Comparison of ENCODE assay signal across 11 mouse cellular contexts in the genomic region with DNA sequence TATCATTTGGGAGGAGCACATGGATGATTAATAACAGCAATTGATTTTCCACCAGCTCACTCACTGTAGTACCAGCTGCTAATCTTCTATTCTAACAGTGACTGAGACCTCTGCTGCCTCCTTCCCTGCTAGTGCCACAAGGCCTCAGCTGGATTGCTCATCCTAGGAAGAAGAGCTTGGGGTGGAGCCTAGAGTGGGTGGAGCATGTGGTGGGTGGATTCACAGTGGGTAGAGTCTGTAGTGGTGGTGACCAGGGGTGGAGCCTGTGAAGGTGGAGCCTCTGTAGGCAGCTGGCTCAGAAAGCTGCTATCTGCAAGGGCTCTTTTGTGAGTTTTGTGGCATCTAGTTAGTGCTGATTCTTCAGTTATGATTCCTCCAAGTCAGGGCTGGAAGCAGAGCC.
A peak's percentile ranks its signal among the peaks of the same experiment; 100 is the strongest.
DNase-seq lines count a peak whose midpoint lies in the region; ATAC-seq and TF ChIP-seq lines count a peak whose summit lies in the region.
"Had no signal": no experiment of that assay in that cellular context is flagged by ENCODE, and none has a peak within 500 bp of the region (broad histone marks: within the 10 kb centered on the region; RNA-seq: fewer than 3 reads in every experiment).

No protein-coding gene starts in this region.

- H3K27me3 ChIP-seq in myocyte (ENCODE audit: control insufficient read depth, insufficient read depth, insufficient read length), result no peaks in the 10 kb centered on the region
- no peaks in the 10 kb centered on the region for H3K27me3 ChIP-seq in forebrain, embryonic 15.5 days
- H3K27me3 ChIP-seq: liver, embryonic 13.5 days; midbrain, embryonic 15.5 days had no signal

- no peak overlapping the region for H3K9ac ChIP-seq in forebrain, embryonic 15.5 days (replicated peaks)
- H3K9ac ChIP-seq: liver, embryonic 13.5 days; midbrain, embryonic 15.5 days had no signal

- H3K79me2 ChIP-seq in myocyte (ENCODE audit: control insufficient read depth, insufficient read depth), result no peaks in the 10 kb centered on the region

- no peak overlapping the region for H3K4me2 ChIP-seq in myocyte (ENCODE audit: low read depth)
- H3K4me2 ChIP-seq in forebrain, embryonic 15.5 days (replicated peaks), result no peak overlapping the region
- H3K4me2 ChIP-seq: liver, embryonic 13.5 days; midbrain, embryonic 15.5 days had no signal

- H3K4me3 ChIP-seq in myocyte, result no peak overlapping the region
- no peak overlapping the region for H3K4me3 ChIP-seq in forebrain, embryonic 15.5 days
- H3K4me3 ChIP-seq: liver, embryonic 13.5 days; midbrain, embryonic 15.5 days had no signal

- peak; percentile 30 for TF ChIP-seq POLR2A in myocyte (IDR thresholded peaks at IDR 0.05; ENCODE audit: insufficient read length, low read depth)

- H3K4me1 ChIP-seq in forebrain, embryonic 15.5 days, result no peaks in the 10 kb centered on the region
- H3K4me1 ChIP-seq: liver, embryonic 13.5 days; midbrain, embryonic 15.5 days had no signal

- no peaks in the 10 kb centered on the region for H3K9me3 ChIP-seq in forebrain, embryonic 15.5 days
- H3K9me3 ChIP-seq: liver, embryonic 13.5 days; midbrain, embryonic 15.5 days had no signal

- no peak overlapping the region for H3K27ac ChIP-seq in forebrain, embryonic 15.5 days (replicated peaks)
- H3K27ac ChIP-seq: liver, embryonic 13.5 days; midbrain, embryonic 15.5 days had no signal

- no peak overlapping the region for H3ac ChIP-seq in myocyte (ENCODE audit: control insufficient read depth, insufficient read length)

- H3K36me3 ChIP-seq in myocyte (ENCODE audit: control insufficient read depth, insufficient read depth), result no peaks in the 10 kb centered on the region
- H3K36me3 ChIP-seq in forebrain, embryonic 15.5 days, result no peaks in the 10 kb centered on the region
- H3K36me3 ChIP-seq: liver, embryonic 13.5 days; midbrain, embryonic 15.5 days had no signal

- no peak for ATAC-seq in forebrain, embryonic 15.5 days (replicated peaks)
- ATAC-seq: midbrain, embryonic 15.5 days had no signal

- DNase-seq in embryo, embryonic 10 days (ENCODE audit: low spot score), result peak; percentile 16
- DNase-seq in embryo, embryonic 9.5 days (ENCODE audit: extremely low spot score), result no peak
- DNase-seq in lung, postnatal 10 days, result peak; percentile 25
- no peak for DNase-seq in lung, postnatal 14 days
- peak; percentile 30 to 42 for DNase-seq in adrenal gland, adult 18-20 months (ENCODE audit: low spot score in 2 of 2)
- DNase-seq in right cerebral cortex, postnatal 4 days, result no peak
- DNase-seq: cerebellum, adult 2 months; liver, embryonic 13.5 days had no signal

TF ChIP-seq in myocyte, 11 proteins besides CTCF, POLR2A, EP300 and RAD21:
- TF ChIP-seq MAX (IDR thresholded peaks at IDR 0.05; ENCODE audit: low read depth), result no peak
- TF ChIP-seq CEBPB (IDR thresholded peaks at IDR 0.05; ENCODE audit: insufficient read depth, poor library complexity, severe bottlenecking), result no peak
- TF ChIP-seq TCF3 (IDR thresholded peaks at IDR 0.05; ENCODE audit: insufficient read length, low read depth), result no peak
- TF ChIP-seq POLR2AphosphoS2 (IDR thresholded peaks at IDR 0.05; ENCODE audit: insufficient read length, low read depth), result no peak
- no peak for TF ChIP-seq MYOG (IDR thresholded peaks at IDR 0.05; ENCODE audit: control insufficient read depth in 1 of 3, insufficient read depth in 1 of 3, insufficient read length in 2 of 3, low read depth in 2 of 3)
- no peak for TF ChIP-seq MYOD1 (IDR thresholded peaks at IDR 0.05; ENCODE audit: control insufficient read depth in 1 of 3, insufficient read length in 2 of 3, low read depth in 2 of 3)
- TF ChIP-seq REST (IDR thresholded peaks at IDR 0.05; ENCODE audit: insufficient read depth, insufficient read length), result no peak
- TF ChIP-seq TCF12 (IDR thresholded peaks at IDR 0.05; ENCODE audit: insufficient read depth, poor library complexity, severe bottlenecking), result no peak
- no peak for TF ChIP-seq E2F4 (IDR thresholded peaks at IDR 0.05; ENCODE audit: insufficient read depth)
- TF ChIP-seq SRF (IDR thresholded peaks at IDR 0.05; ENCODE audit: control insufficient read depth, insufficient read length, low read depth), result no peak
- TF ChIP-seq USF1 (IDR thresholded peaks at IDR 0.05; ENCODE audit: low read depth), result no peak

Comparison
In these comparisons a context has a peak if more than half of its experiments do, and no peak if none do; other contexts are left out.
1. DNase-seq: peak in embryo, embryonic 10 days (single experiment), lung, postnatal 10 days (single experiment) and adrenal gland, adult 18-20 months (2 of 2); none in embryo, embryonic 9.5 days (single experiment), lung, postnatal 14 days (single experiment) and right cerebral cortex, postnatal 4 days (single experiment).